Mouse (Mus musculus) limb, embryonic 11.5 days (tissue): ENCODE measurements around the gene Zfp607a. TPM values are rescaled to one million over a fixed set of nuclear protein-coding genes. Genes with fewer than 3 reads are reported as not detected.
"Not testable (repeated sequence)": the region's sequence is repeated elsewhere in the genome, so short reads cannot be mapped to it uniquely, and the experiment has no call there.

Experiments
- ATAC-seq: fragments of 200-750 bp; cut with Nextera tagmentation; 2 replicates; pipeline ENCODE4 v1.8.0; 2017; ENCODE audit warnings: low read depth; ENCODE audit not compliant: insufficient number of reproducible peaks, low FRiP score, low TSS enrichment
- DNase-seq: peaks from one replicate; pipeline ENCODE4 v3.0.0-alpha.2; 2015; ENCODE audit warnings: low spot score
- H3K27ac ChIP-seq: fragments of 300-500 bp; sonication (generic); replicated peaks from 2 replicates; pipeline ENCODE4 v1.5.1; 2014; ENCODE audit warnings: low read depth, mild to moderate bottlenecking, low read length
- H3K27me3 ChIP-seq: fragments of 300-500 bp; sonication (generic); 2 replicates; pipeline ENCODE4 v1.6.1; 2014; ENCODE audit warnings: mild to moderate bottlenecking, low read length, mixed read lengths; ENCODE audit not compliant: control insufficient read depth, insufficient read depth
- H3K36me3 ChIP-seq: fragments of 300-500 bp; sonication (generic); 2 replicates; pipeline ENCODE4 v1.6.1; 2014; ENCODE audit warnings: mild to moderate bottlenecking, low read length, moderate library complexity, mixed read lengths; ENCODE audit not compliant: control insufficient read depth, insufficient read depth
- H3K4me1 ChIP-seq: fragments of 300-500 bp; sonication (generic); 2 replicates; pipeline ENCODE4 v1.6.1; 2014; ENCODE audit warnings: low read length, mixed read lengths; ENCODE audit not compliant: control insufficient read depth, insufficient read depth
- H3K4me2 ChIP-seq: fragments of 300-500 bp; sonication (generic); 2 replicates; pipeline ENCODE4 v1.6.1; 2014; ENCODE audit warnings: low read depth, mild to moderate bottlenecking, moderate library complexity; ENCODE audit not compliant: severe bottlenecking
- H3K4me3 ChIP-seq: fragments of 300-500 bp; sonication (generic); 2 replicates; pipeline ENCODE4 v1.5.1; 2014; ENCODE audit warnings: low read depth, low read length
- H3K9ac ChIP-seq: fragments of 300-500 bp; sonication (generic); 2 replicates; pipeline ENCODE4 v1.6.1; 2014; ENCODE audit warnings: mild to moderate bottlenecking, low read length
- H3K9me3 ChIP-seq: fragments of 300-500 bp; sonication (generic); 2 replicates; pipeline ENCODE4 v1.6.1; 2016; ENCODE audit warnings: low read length; ENCODE audit not compliant: control insufficient read depth
- WGBS: fragments of 180-500 bp; shearing (Covaris S2); extraction: QIAGEN DNeasy Blood & Tissue Kit; methylation state at CpG from one replicate; pipeline ENCODE4 v1.1.7; 2014; 5-methylcytosine and 5-hydroxymethylcytosine counted together
- polyA plus RNA-seq: library from polyadenylated mRNA; unstranded; fragments of >200 nt; fragmentation: Nextera tagmentation; extraction: Ambion mirVana; gene quantifications from 2 replicates; pipeline ENCODE4 v1.2.1, GENCODE M21; 2014

Zfp607a gene
- polyA plus RNA-seq, 1 experiment from 2014 or later, result 3.6 TPM

DNA sequence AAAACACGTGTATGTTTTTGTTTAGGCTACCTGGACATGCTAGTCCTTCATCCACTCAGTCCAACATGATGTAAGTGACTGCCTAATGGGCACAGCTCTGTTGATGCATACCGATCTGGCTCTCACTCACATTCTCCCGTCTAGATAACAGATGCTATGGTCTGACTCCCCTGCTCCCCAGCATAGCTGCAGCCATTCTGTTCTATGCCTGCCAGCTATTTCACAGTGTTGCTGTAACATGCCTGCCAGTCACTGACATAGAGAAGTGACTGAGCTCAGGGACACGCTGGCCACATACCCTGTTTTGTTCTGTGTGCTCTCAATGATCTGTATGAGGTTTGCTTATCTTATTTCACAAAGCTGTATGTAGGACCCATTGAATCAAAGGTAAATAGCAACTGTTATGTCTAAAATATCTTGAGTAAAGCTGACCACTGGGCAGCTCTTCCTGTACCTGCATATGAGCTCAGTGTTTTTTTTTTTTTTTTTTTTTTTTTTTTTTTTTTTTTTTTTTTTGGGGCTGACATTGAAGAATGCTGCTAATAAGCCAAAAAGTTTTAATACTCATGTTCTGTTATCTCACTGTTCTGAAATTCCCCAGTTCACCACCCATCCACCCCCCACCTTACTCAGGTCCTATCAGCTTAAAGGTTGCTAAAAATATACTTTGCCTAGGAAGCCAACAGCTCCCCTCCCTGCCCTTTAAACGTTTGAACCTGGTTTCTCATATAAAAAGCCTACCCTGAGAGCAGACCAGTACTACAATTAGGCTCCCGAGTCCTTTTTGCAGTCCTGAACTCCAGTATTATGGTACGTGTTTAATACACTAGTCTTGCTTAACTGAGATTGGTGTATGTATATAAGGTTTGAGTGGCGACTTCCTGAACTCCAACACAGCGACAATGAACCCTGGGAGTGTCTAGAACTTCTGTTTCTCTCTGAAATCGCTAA is 2.2 kb downstream of the Zfp607a start:
- no peak; the same call in 1 of the 2 replicates for ATAC-seq
- H3K27ac ChIP-seq, result no peak overlapping the region

DNA sequence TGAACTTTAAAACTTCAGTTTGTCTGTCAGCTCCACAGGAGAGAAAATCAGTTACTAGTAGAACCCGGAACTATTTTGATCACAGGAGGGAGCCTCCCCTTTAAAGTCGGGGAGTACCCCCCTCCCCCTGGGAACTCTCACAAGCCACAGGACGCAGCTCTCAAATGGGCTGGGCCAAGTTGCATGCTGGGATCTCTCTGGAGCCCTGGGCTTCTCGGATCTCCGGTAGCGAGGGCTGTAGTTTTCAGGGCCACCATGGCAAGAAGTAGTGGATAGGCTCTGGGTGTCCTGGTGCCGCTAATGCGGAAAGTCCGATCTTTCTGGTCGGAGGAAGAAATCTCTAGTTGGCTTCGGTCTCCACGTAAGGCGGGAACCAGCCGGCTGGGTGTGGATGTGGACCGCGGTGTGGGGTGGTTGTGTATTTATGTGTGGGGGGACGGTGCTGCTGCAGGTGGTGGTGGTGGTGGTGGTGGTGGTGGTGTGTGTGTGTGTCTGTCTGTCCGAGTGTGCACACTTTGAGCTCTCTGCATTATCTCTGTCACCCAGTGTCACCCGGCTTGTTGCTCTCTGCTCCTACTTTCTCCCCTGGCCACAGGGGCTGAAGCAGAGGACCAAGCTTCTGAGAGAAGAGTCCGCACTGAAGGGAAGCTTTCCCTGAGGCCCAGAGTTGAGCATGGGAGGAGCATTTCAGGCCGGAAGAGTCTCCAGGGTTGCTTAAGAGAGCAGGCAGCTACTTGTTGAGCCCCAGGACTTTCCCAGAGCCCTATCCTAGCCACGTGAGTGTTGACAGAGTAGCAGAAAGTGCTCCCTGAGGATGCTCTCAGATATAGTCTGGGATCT is 3.3 kb downstream of the Zfp607a start:
- under 1% methylated on average over 22 of the region's 22 CpGs for WGBS
- no peaks in the 10 kb centered on the region for H3K4me1 ChIP-seq
- peaks cover 2% of the 10 kb centered on the region; the same call in 1 of the 2 replicates for H3K36me3 ChIP-seq
- H3K27me3 ChIP-seq, result no peaks in the 10 kb centered on the region
- peak overlapping the region; percentile 73 for H3K4me2 ChIP-seq
- H3K9me3 ChIP-seq, result no peaks in the 10 kb centered on the region
- no peak overlapping the region; the same call in 1 of the 2 replicates for H3K27ac ChIP-seq
- DNase-seq (peak; percentile 72), ATAC-seq (peak; percentile 87)
- peak overlapping the region; percentile 78 for H3K9ac ChIP-seq
- peak overlapping the region; percentile 59 for H3K4me3 ChIP-seq

More for the DNA sequence above, 2.2 kb downstream of the Zfp607a start:
- Histone ChIP-seq H3K4me3 (peak overlapping the region; percentile 59), H3K4me2 (peak overlapping the region; percentile 73), H3K9me3 (no peaks in the 10 kb centered on the region), H3K4me1 (no peaks in the 10 kb centered on the region), H3K9ac (peak overlapping the region; percentile 78; the same call in 1 of the 2 replicates), H3K36me3 (peaks cover 2% of the 10 kb centered on the region; the same call in 1 of the 2 replicates), H3K27me3 (no peaks in the 10 kb centered on the region)
- DNase-seq, result no peak
- WGBS, result 34% methylated on average over 10 of the region's 10 CpGs

DNA sequence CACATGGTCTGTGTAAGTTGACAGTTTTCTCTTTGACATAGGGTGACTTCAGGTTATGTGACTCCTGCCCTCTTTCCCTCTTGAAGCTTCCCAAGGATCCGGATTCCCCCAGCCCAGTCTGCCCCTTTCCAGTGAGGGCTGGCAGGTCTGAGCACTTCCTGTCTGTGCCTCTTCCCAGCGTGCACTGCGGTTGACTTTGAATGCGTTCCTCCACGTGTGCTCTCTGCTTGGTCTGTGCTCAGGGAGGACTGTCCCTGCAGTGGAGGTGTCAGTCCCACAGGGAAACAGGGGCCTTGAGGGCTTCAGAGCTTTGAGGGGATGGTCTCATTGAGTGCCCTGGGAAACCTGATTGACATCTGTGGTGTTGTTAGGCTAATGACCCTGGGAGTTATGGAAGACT is 5.3 kb downstream of the Zfp607a start:
- H3K4me1 ChIP-seq, H3K9me3 ChIP-seq, H3K27ac ChIP-seq, H3K36me3 ChIP-seq, H3K27me3 ChIP-seq, H3K4me3 ChIP-seq, H3K4me2 ChIP-seq, DNase-seq, H3K9ac ChIP-seq, ATAC-seq: not testable (repeated sequence)
- 86% methylated on average over 5 of the region's 5 CpGs for WGBS

DNA sequence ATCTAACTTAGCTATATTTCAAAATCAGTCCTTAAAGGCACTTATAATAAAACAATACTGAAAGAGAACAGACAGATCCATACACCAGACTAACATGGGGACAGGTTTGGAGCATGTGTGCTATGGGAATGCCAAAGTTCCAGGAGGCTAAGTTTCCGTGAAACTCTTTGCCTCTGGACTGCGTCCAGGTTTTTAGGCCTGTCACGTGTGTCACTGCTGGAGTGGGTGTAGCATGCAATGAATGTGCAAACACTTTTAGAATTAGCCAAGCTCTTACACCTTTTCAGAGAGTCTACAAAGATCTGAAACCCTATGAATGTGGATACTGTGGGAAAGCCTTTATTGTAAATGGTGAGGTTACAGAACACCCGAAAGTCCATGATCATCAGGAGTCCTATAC is 24.4 kb downstream of the Zfp607a start:
- H3K9ac ChIP-seq, result no peak overlapping the region
- no peaks in the 10 kb centered on the region for H3K27me3 ChIP-seq
- peaks cover 5% of the 10 kb centered on the region; the same call in 1 of the 2 replicates for H3K36me3 ChIP-seq
- 95% methylated on average over 4 of the region's 4 CpGs for WGBS
- H3K4me1 ChIP-seq, result no peaks in the 10 kb centered on the region
- no peak for DNase-seq
- no peak overlapping the region for H3K4me2 ChIP-seq
- H3K4me3 ChIP-seq, result no peak overlapping the region
- no peak for ATAC-seq
- no peaks in the 10 kb centered on the region for H3K9me3 ChIP-seq
- H3K27ac ChIP-seq, result no peak overlapping the region

DNA sequence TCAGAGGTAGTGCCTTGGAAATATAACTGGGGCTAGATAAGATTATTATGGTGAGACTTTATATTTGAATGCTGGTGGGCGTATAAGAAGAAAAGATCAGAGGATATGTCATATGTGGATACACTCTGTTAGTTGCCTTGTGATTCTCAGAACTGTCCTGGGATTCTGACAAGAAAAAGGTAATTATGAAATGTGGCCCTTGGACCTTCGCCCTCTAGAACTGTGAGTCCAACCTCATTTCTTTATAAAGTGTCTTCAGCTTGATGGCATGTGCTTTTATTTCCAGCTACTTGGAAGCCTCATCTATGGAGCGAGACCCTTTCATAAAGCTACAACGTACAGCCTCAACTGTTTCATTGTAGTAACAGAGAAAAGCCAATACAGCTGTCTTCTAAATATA is 43.3 kb downstream of the Zfp607a start:
- Histone ChIP-seq H3K4me3 (no peak overlapping the region), H3K36me3 (no peaks in the 10 kb centered on the region), H3K27ac (no peak overlapping the region), H3K27me3 (no peaks in the 10 kb centered on the region), H3K4me1 (no peaks in the 10 kb centered on the region), H3K9me3 (no peaks in the 10 kb centered on the region), H3K4me2 (no peak overlapping the region), H3K9ac (no peak overlapping the region)
- no peak for ATAC-seq
- DNase-seq, result no peak
- 91% methylated on average over 4 of the region's 4 CpGs for WGBS

DNA sequence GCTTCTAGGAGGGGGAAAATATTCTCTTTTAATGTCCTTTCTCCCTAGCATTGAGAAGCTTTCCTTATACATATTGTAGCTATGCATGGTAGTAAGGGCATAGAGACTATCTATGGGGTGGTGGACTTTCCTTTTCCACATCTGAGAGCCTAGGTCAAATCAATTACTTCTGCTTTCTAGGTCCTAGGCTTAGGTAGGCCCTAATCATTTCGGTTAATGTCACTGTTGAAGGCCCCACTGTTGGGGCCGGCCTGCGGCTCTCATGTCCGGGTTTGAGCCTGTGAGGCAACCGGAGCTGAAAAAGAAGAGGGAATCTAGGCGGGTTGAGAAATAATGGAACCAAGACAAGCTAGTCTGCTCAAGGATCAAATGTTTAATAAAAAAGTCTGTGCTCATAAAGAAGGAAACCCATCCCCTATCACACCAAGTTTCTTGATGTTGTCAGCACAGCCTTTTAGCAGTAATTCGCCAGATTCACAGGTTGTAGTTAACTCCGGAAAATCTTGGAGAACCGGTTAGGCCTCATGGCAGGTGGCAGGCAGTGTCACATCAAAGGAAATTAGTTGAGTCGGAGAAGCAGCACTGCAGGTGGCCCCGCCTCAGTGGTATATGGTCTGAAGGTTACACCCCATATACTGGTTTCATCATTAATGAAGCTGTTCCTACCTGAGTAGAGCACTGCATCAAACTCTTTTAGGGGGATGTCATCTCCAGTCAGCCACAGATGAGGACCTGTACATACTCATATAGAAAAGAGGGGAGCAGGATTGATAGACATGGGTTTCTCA is 47.9 kb downstream of the Zfp607a start:
- H3K9me3 ChIP-seq, result no peaks in the 10 kb centered on the region
- H3K9ac ChIP-seq, result no peak overlapping the region
- 66% methylated on average over 11 of the region's 11 CpGs for WGBS
- H3K36me3 ChIP-seq, result no peaks in the 10 kb centered on the region
- H3K4me2 ChIP-seq, result no peak overlapping the region
- no peak overlapping the region for H3K27ac ChIP-seq
- ATAC-seq (no peak), DNase-seq (no peak)
- no peaks in the 10 kb centered on the region for H3K27me3 ChIP-seq
- no peaks in the 10 kb centered on the region for H3K4me1 ChIP-seq
- H3K4me3 ChIP-seq, result no peak overlapping the region

DNA sequence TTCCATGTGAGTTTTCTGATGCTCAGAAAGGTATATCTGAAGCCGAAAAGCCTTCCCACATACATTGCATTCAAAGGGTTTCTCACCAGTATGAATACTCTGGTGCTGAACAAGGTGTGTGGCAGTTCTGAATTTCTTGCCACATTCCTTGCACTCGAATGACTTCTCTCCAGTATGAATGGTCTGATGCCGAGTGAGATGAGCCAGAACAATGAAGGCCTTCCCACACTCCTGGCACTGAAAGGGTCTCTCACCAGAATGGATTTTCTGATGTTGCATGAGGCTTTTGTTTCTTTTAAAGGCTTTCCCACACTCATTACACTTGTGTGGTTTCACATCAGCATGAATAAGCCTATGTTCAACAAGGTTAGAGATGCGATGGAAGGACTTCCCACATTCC is 53.6 kb downstream of the Zfp607a start:
- H3K4me1 ChIP-seq, H3K9me3 ChIP-seq, DNase-seq, H3K27me3 ChIP-seq, H3K36me3 ChIP-seq, ATAC-seq, H3K27ac ChIP-seq, H3K9ac ChIP-seq, H3K4me2 ChIP-seq, H3K4me3 ChIP-seq: not testable (repeated sequence)
- WGBS, result 94% methylated on average over 3 of the region's 4 CpGs

DNA sequence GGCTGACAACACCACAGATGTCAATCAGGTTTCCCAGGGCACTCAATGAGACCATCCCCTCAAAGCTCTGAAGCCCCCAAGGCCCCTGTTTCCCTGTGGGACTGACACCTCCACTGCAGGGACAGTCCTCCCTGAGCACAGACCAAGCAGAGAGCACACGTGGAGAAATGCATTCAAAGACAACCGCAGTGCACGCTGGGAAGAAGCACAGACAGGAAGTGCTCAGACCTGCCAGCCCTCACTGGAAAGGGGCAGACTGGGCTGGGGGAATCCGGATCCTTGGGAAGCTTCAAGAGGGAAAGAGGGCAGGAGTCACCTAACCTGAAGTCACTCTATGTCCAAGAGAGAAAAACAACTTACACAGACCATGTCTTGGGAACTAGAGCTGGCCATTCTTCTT is 69.7 kb downstream of the Zfp607a start:
- H3K9ac ChIP-seq, H3K4me2 ChIP-seq, H3K4me3 ChIP-seq, H3K27ac ChIP-seq, ATAC-seq, H3K9me3 ChIP-seq, H3K36me3 ChIP-seq, DNase-seq, H3K27me3 ChIP-seq, H3K4me1 ChIP-seq: not testable (repeated sequence)
- 54% methylated on average over 4 of the region's 4 CpGs for WGBS
